Mouse (Mus musculus) urinary bladder, postnatal 14 days (tissue): ENCODE results near the gene Efr3b.
"Not testable (repeated sequence)": the region's sequence is repeated elsewhere in the genome, so short reads cannot be mapped to it uniquely, and the experiment has no call there.

ENCODE experiments used
- DNase-seq: peaks from one replicate; pipeline ENCODE4 v3.0.0; 2021; ENCODE audit warnings: low spot score

The Efr3b gene

DNA sequence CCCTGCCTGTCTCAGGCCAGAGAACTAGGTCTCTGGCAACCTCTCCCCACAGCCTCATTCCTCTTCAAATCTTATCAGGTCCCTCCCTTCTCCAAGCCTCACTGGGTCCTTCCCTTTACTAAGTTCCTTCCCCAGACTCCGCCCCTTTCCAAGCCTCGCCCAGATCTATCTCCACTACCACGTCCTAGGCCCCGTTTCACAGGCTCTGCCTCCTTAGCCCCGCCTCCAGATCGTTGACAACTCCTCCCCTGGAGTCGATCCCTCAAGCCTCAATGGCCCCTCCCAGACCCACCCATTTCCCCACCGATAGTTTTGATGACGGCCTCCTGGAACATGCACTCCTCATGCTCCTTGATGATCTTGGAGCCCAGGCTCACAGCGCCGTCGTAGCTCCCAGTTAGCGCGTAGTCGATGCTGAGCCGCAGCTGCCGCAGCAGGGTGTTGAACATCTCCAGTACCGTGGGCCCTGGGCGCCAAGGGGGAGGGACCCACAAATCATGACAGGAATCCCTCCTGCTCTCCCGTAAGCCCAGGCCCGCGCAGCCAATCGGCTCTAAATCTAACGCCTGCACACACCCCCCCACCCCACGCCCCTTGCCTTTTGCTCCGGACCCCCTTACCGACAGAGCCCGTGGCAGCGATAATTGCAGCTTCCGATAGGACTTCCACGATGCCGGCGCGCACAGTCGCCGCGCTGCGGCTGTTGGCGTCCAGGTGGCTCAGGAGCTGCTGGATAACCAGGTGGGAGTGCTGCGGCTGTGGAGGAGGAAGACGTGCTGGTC is 57.2 kb downstream of the Efr3b start:
- DNase-seq = peak; percentile 87

DNA sequence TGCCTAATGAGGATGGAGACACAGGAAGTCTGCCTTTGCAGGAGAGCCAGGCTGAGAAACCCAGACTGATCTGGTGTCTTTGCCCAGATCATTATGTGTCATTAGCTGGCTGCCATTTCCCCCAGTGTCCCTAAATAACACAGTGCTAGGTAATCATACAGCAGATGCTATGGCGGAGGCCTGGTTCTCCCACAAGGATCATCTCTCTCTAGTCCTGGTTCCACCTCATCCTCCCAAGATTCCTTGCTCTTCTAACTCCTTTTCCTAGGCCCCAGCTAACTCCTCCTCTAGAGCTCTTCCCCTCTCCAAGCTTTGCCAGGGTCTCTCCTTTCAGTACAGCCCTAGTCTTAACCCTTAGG is 57.7 kb downstream of the Efr3b start:
- no peak for DNase-seq

DNA sequence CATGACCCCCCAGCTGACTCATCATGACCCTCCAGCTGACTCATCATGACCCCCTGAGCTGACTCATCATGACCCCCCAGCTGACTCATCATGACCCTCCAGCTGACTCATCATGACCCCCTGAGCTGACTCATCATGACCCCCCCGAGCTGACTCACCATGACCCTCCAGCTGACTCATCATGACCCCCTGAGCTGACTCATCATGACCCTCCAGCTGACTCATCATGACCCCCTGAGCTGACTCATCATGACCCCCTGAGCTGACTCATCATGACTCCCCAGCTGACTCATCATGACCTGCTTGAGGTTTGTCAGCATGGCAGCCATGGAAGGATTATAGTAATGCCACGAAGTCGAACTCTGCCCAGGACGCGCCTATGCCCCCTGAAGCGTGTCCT is 65.5 kb downstream of the Efr3b start:
- not testable (repeated sequence) for DNase-seq

GRCm38 (mm10) chr12:3968380-3968779 is 70.3 kb downstream of the Efr3b start:
- DNase-seq = no peak

DNA sequence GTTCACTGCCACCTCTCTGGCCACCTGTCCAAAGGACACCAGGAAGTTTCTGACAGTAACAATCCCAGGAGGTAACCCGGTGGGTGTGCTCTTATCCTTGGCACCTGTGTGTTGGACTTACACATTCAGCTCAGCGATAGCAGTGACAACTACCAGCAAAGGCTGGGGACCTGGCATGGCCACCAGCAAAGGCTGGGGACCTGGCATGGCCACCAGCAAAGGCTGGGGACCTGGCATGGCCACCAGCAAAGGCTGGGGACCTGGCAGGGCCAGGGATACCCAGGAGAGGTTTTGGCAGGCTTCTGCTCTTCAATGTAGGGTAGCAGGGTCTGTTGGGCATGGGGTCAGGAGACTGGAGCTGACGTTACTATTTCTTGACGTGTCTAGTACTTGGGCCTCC is 71.5 kb downstream of the Efr3b start:
- no peak for DNase-seq

- no peak for DNase-seq
These were observed 78.2 kb downstream of the Efr3b start for GRCm38 (mm10) chr12:3960553-3960952.

- peak; percentile 74 for DNase-seq
These were observed 78.7 kb downstream of the Efr3b start for GRCm38 (mm10) chr12:3959791-3960543.

DNA sequence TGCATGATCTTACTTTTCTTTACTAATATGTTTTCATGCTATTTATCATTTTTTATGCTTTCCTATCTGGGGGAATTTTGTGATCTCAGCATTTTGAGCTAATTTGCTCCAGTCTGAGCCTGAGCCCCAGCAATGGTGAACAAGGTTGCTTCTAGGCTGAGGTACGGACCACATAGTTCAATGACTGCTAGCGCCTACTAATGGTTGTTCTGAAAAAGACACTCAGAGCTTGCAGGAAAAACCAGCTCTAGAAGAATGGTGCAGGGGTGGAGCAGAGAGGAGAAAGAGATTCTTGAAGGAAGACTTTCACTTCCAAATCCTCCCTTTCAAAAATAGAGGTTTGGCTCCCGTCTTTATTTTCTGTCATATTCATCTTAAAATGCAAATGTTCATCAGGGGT is 82.4 kb downstream of the Efr3b start:
- DNase-seq = no peak

DNA sequence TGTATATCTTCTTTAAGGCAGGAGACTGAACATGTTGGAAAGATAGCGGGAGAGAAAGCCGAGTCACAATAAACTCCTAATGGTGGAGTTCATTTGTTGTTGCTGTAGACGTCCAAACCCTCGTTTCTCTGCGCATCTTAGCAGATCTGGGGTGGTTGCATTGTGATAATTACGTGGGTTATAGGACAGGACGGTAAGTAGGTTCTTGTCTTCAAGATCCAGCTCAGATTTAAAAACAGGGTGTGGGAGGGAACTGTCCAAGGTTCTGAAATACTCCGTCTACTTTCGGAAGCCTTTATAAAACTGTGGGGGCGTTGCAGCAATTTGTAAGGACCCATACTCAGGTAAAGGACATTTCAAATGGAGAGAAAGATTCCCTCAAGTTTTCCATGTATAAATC is 83.3 kb downstream of the Efr3b start:
- no peak for DNase-seq

GRCm38 (mm10) chr12:3954651-3955050 is 84.1 kb downstream of the Efr3b start, which contains the start of gene Pomc:
Pomc (plus strand) TSS chr12:3954951.
- no peak for DNase-seq

GRCm38 (mm10) chr12:3947503-3947902 is 91.2 kb downstream of the Efr3b start:
- DNase-seq = no peak

GRCm38 (mm10) chr12:3944454-3945073 is 94.2 kb downstream of the Efr3b start:
- DNase-seq = no peak

GRCm38 (mm10) chr12:3942026-3942425 is 96.7 kb downstream of the Efr3b start:
- no peak for DNase-seq

- not testable (repeated sequence) for DNase-seq
These were observed 108.4 kb downstream of the Efr3b start for GRCm38 (mm10) chr12:3930090-3930865.

- DNase-seq = no peak
These were observed 109.9 kb downstream of the Efr3b start for GRCm38 (mm10) chr12:3928841-3929240.

GRCm38 (mm10) chr12:3926127-3926526 is 112.6 kb downstream of the Efr3b start:
- DNase-seq = peak; percentile 70

- DNase-seq = no peak
These were observed 119.3 kb downstream of the Efr3b start for GRCm38 (mm10) chr12:3919423-3919822.

DNA sequence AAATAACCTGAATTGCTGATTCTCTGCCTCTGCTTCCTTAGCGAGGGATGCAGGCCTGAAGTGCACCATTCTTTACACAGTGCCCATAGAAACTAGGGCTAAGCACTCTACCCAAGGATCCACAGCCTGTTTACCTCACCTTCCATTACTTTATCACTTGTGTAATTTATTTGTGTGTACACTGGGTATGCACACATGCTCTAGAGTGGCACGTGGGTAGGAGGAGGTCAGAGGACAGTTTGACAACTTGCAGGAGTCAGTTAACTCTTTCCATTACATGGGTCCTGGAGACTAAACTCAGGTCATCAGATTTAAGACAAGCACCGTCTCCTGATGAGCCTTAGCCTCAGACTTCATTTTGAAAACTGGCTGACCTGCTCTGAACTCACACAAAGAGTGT is 120.1 kb downstream of the Efr3b start:
- no peak for DNase-seq

DNA sequence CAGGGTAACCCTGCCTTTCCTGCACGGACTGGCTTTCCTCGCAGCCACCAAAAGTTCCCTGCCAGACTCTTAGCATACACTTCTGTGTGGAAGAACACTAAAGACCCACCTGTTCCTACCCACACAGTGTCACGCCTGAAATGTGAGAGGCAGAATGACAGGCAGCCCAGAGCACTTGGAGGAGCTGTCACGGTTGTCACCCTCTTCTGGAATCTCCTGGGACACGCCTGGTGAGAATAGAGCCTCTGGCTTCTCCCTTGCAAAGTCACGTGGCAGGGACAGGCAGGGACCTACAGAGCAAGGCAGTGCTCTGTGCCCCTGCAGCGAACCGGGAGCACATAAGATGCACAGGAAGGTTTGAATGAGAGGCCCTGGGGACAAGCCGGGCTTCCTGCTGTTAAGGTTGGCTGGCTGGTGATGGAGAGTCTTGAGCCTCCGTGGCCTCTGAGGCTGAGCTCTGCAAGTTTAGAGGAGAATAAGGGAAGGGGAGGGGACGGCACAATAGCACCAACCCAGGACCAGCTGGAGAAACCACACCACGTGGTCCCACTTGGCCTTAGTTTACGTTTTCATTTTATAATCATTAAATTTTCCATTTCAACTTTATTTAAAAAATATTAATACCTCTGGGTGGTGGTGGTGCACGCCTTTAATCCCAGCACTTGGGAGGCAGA is 120.9 kb downstream of the Efr3b start:
- DNase-seq = no peak

- no peak for DNase-seq
These were observed 122.9 kb downstream of the Efr3b start for GRCm38 (mm10) chr12:3915852-3916251.
